Mouse (Mus musculus) neural tube, embryonic 13.5 days (tissue): ENCODE results near the gene Dlx2. TPM values are rescaled to one million over a fixed set of nuclear protein-coding genes. Genes with fewer than 3 reads are reported as not detected.

Experiments used
- polyA plus RNA-seq: library from polyadenylated mRNA; unstranded; fragments of >200 nt; fragmentation: Nextera tagmentation; extraction: Ambion mirVana; gene quantifications from 2 replicates; pipeline ENCODE4 v1.2.1, GENCODE M21; 2015

The Dlx2 gene
- polyA plus RNA-seq, 1 experiment from 2014 or later = 0.22 TPM

Other genes with a start within 250 kb of the Dlx2 start
- gene Slc25a12, start 179.0 kb downstream of the Dlx2 start, polyA plus RNA-seq = 73.8 and 79.3 TPM in 2 replicates
- gene Hat1, start 157.8 kb downstream of the Dlx2 start, polyA plus RNA-seq = 49.2 and 50.5 TPM in 2 replicates
- gene Metap1d, start 93.5 kb downstream of the Dlx2 start, polyA plus RNA-seq = 32.7 and 37.6 TPM in 2 replicates
- 0.77 and 1.3 TPM in 2 replicates for gene Dlx1, start 18.6 kb downstream of the Dlx2 start, polyA plus RNA-seq
- 24.6 and 26.3 TPM in 2 replicates for gene Itga6, start 198.9 kb upstream of the Dlx2 start, polyA plus RNA-seq